Mouse (Mus musculus) spleen, adult 2 months (tissue): ENCODE measurements around the gene Nrd1.

ENCODE experiments used
- CTCF ChIP-seq: fragments of 200-500 bp; IDR thresholded peaks from 2 replicates; pipeline ENCODE4 v1.5.1; 2011; ENCODE audit warnings: mild to moderate bottlenecking, inconsistent platforms; ENCODE audit not compliant: insufficient read depth, insufficient read length, insufficient replicate concordance; ENCODE audit errors: extremely low read depth
- POLR2A ChIP-seq: fragments of 200-500 bp; IDR thresholded peaks from 2 replicates; pipeline ENCODE4 v1.6.1; 2011; ENCODE audit warnings: low read depth, low read length, inconsistent platforms

GRCm38 (mm10) chr4:108963017-108963416 lies 37.4 kb upstream of the Nrd1 start:
- no peak for TF ChIP-seq CTCF
- TF ChIP-seq POLR2A: no peak
